Mouse (Mus musculus) CD4-positive, CD25-positive, alpha-beta regulatory T cell (primary cell): ENCODE data around the gene Olfr692. TPM values are rescaled to one million over a fixed set of nuclear protein-coding genes. Genes with fewer than 3 reads are reported as not detected.

Source experiments
- polyA plus RNA-seq: library from polyadenylated mRNA; unstranded; fragments of 100-300 nt; shearing (Covaris generic); gene quantifications from one replicate; pipeline ENCODE4 v1.2.1, GENCODE M21; 2017

The Olfr692 gene
- polyA plus RNA-seq = not detected

DNA sequence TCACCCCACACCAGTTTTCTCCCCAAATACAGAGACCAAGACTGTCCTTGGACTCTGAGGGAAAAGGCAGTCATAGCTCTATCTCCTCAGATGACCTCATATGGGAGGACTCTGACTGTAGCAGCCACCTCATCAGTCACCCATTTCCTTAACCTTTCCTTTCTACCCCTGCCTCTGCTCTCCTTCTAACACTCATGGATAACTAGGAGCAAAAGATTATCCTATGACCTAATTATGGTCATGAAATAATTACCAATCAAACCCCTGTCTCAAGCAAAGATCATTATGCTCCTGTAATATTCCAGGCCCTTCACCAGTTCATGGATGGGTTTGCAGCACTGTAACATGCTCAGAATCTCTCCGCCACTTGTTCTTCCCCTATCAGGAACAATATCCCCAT, at the start of gene Olfr692:
TSS of gene Olfr692 (plus strand) at position 301 of the 400 bp plus-strand sequence.

DNA sequence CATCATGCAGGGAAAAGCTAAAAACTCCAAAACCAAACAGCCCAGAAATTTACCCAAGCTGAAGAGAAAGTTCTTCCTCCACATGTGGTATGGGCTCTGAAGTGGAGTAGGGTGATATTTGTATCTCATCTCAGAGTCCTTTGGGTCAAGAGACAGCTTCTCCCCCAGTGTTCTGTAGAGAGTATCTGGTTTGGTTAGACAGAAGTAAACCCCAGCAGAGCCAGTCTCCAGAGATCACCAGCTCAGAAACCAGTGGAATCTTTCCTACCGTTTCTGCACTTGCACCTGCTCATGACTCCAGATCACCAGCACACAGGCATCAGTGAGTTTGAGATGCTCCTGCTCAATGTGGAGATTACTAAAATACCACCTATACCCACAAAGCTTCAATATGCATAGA, 34.0 kb upstream of the Olfr692 start, which contains the start of gene Olfr690:
TSS of gene Olfr690 (minus strand) at position 101 of the 400 bp plus-strand sequence.

DNA sequence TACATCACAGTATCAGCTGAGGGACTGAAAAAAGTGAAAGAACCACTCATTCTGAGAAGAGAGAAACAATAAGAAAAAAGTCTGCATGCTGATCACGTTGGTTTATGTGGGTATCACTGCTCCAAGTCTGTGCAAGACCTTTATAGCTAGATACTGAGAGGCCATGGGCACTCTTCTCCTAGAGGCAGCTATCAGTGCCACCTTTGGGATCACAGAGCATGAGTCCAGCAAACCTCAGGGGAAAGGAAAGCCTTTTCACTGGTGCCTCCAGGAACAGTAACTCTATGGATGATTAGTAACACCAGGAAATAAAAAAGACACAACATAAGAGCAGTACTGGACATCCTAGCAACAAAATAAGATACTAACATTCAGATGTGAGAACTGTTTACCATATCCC, 25.9 kb upstream of the Olfr692 start, which contains the start of gene Olfr691:
TSS of gene Olfr691 (minus strand) at position 101 of the 400 bp plus-strand sequence.

DNA sequence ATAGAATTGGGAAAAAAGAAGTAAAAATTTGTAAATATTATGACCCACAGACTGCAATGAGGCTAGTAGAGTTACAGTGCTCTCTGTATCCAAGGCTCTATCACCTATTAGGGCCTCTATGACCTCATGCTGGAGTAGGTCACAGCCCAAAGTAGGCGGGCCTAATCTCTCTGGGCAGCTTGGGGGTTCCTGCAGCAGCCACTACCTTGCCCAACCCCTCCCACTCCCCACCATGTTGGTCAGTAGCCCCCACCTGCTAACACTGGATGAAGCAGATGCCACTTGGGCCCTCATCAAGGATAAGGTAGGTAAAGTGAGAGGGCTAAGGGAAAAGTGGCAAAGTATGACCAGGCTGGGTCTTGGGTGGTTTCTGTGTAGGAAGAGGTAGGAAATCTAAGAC, 6.8 kb downstream of the Olfr692 start, which contains the start of gene Gm5901:
TSS of gene Gm5901 (plus strand) at position 173 of the 400 bp plus-strand sequence.

DNA sequence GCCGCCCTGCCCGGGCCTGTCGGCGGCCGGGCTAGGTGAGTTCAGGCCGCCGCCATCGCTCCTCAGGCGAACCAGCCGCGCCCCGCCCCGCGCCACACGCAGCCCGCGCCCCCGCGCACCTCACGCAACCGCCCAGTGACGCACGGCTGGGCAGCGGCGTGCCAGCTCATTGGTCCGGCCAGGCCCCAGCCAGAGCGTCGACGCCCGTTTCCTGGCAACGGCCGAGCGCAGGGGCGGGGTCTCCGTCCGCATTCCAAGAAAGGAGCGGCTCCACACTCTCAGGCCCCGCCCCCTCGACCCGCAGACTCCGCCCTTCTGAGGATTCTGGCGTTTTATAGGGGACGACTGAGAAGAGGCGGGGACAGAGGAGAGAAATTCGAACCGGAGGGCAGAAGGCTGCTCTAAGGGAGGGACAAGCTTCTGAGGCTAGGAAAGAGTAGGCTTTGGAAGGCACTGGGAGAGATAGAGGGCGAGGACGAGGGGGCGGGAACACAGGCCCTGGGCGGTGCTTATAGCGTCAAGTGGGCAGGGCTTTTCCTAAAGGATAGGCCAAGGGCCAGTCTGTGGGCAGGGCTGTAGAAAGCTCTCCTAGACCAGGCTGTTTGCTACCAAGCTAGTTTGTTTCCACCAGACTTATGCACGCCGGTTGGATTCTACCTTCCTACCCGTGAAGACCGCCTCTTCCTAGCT, 32.0 kb downstream of the Olfr692 start, which contains the start of gene Fam160a2:
TSS of gene Fam160a2 (minus strand) at position 120 of the 690 bp plus-strand sequence.

DNA sequence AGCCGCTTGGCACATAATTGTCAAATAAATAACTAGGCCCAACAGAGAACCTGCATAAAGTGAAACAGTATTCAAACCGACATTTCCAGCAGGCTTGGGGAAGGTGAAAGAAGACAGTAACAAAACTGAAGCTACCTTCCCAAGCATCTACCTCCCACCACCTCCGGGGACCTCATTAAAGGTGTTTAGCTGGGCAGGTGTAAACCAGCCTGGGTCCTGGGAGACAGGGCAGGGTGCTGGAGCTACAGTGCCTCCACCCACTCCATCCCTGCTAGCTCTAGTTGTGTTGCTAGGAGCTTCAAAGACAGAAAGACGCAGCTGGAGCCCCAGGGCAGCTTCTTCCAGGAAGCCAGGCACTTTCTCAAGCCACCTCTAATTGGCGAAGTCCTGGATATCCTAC, 36.2 kb downstream of the Olfr692 start, which contains the start of gene Cnga4:
TSS of gene Cnga4 (plus strand) at position 301 of the 400 bp plus-strand sequence.

Other genes with a start within 250 kb of the Olfr692 start
- gene Olfr683, start 221.2 kb upstream of the Olfr692 start, polyA plus RNA-seq = not detected
- gene Olfr684, start 204.6 kb upstream of the Olfr692 start, polyA plus RNA-seq = not detected
- not detected for gene Olfr685, start 182.2 kb upstream of the Olfr692 start, polyA plus RNA-seq
- not detected for gene Olfr686, start 160.7 kb upstream of the Olfr692 start, polyA plus RNA-seq
- not detected for gene Olfr688, start 80.1 kb upstream of the Olfr692 start, polyA plus RNA-seq
- gene Olfr689, start 57.1 kb upstream of the Olfr692 start, polyA plus RNA-seq = 0.05 TPM
- gene Olfr690, start 34.1 kb upstream of the Olfr692 start, polyA plus RNA-seq = not detected
- gene Olfr691, start 26.0 kb upstream of the Olfr692 start, polyA plus RNA-seq = not detected
- not detected for gene Gm5901, start 6.8 kb downstream of the Olfr692 start, polyA plus RNA-seq
- gene Fam160a2, start 31.8 kb downstream of the Olfr692 start, polyA plus RNA-seq = 36.8 TPM
- gene Cnga4, start 36.3 kb downstream of the Olfr692 start, polyA plus RNA-seq = not detected
- gene Cckbr, start 57.5 kb downstream of the Olfr692 start, polyA plus RNA-seq = not detected
- 0.12 TPM for gene Cavin3, start 114.1 kb downstream of the Olfr692 start, polyA plus RNA-seq
- 37.2 TPM for gene Smpd1, start 186.1 kb downstream of the Olfr692 start, polyA plus RNA-seq
- gene Apbb1, start 213.4 kb downstream of the Olfr692 start, polyA plus RNA-seq = 3.9 TPM
- gene Hpx, start 231.9 kb downstream of the Olfr692 start, polyA plus RNA-seq = not detected